Mouse (Mus musculus) small intestine, adult 2 months (tissue): ENCODE results near the gene Ric8b.

ENCODE experiments used
- CTCF ChIP-seq: fragments of 200-500 bp; IDR thresholded peaks from 2 replicates; pipeline ENCODE4 v1.5.1; 2012; ENCODE audit warnings: low read depth, mild to moderate bottlenecking, control low read depth, inconsistent platforms, low read length, moderate library complexity, mixed read lengths; ENCODE audit not compliant: insufficient replicate concordance, insufficient read length; ENCODE audit errors: extremely low read depth
- POLR2A ChIP-seq: fragments of 200-500 bp; IDR thresholded peaks from 2 replicates; pipeline ENCODE4 v1.6.1; 2012; ENCODE audit warnings: low read depth, mild to moderate bottlenecking, control low read depth, inconsistent platforms, low read length, moderate library complexity

DNA sequence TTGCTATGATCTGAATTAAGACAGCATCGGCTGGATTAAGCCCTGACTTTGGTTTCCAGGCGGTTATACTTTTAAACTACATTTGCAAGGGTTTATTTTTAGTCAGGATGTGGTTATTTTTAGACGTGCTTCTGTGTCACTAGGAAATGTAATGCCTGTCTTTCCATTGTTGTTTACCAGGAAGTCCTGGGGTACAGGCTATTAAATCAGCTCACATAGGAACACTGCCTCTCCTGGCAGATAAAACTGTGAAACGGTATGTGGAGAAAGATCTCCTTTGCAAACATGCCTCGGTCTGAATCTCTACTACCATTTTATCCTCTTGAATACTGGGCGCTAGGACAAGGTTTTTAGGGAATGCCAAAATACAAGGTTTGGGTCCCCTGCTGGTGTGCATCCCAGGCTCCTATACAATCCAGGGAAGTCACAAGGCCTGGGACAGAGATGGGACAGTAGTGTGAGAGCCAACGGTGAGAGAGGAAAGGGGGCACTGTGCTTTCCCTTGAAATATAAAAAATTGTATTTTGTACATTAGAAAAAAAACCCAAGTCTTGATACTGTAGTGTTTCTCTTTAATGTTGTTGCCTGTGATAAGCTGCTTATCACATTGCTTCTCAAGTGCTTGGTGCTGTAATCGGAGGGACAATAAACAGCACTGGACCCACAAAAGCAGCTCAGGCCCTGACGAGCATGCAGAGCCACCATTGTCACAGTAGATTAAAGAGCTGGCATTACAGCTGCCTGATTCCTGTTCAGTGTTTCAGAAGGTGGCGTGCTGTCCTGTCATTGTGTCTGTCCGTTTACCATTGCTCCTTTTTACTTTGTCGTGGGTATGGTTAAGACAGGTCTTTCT is 51.7 kb downstream of the Ric8b start:
- no peak for TF ChIP-seq POLR2A
- no peak for TF ChIP-seq CTCF
